Mouse (Mus musculus): ENCODE data around the gene Klhl23. TPM values are rescaled to one million over a fixed set of nuclear protein-coding genes. Genes with fewer than 3 reads are reported as not detected.

Gene Klhl23
- polyA plus RNA-seq, 1 experiment from 2014 or later: 26.7 TPM

GRCm38 (mm10) chr2:69816575-69816974 lies 5.2 kb upstream of the Klhl23 start:
- 92% methylated on average over 5 of the region's 5 CpGs for WGBS
- Histone ChIP-seq H3K27me3 (ENCODE audit: low read depth, poor library complexity, severe bottlenecking) (no peaks in the 10 kb centered on the region), H3K9me3 (replicated peaks) (no peaks in the 10 kb centered on the region), H3K4me1 (peaks cover 1% of the 10 kb centered on the region), H3K4me3 (no peak overlapping the region), H3K36me3 (no peaks in the 10 kb centered on the region), H3K27ac (replicated peaks) (no peak overlapping the region)
- no peak for DNase-seq (ENCODE audit: low spot score)

- WGBS: 82% methylated on average over 9 of the region's 9 CpGs
- Histone ChIP-seq H3K36me3 (no peaks in the 10 kb centered on the region), H3K27me3 (ENCODE audit: low read depth, poor library complexity, severe bottlenecking) (no peaks in the 10 kb centered on the region), H3K4me3 (no peak overlapping the region), H3K4me1 (peaks cover 21% of the 10 kb centered on the region), H3K9me3 (replicated peaks) (no peaks in the 10 kb centered on the region), H3K27ac (replicated peaks) (no peak overlapping the region)
- DNase-seq (ENCODE audit: low spot score): no peak
These were observed 3.2 kb upstream of the Klhl23 start for GRCm38 (mm10) chr2:69818350-69819085.

- Histone ChIP-seq H3K36me3 (peaks cover 8% of the 10 kb centered on the region; the same call in 1 of the 2 replicates), H3K27ac (replicated peaks) (no peak overlapping the region), H3K4me1 (peaks cover 36% of the 10 kb centered on the region), H3K9me3 (replicated peaks) (no peaks in the 10 kb centered on the region), H3K27me3 (ENCODE audit: low read depth, poor library complexity, severe bottlenecking) (no peaks in the 10 kb centered on the region), H3K4me3 (no peak overlapping the region)
- DNase-seq (ENCODE audit: low spot score): no peak
- 78% methylated on average over 1 of the region's 1 CpGs for WGBS
These were observed 1.5 kb upstream of the Klhl23 start for GRCm38 (mm10) chr2:69820201-69820600.

GRCm38 (mm10) chr2:69822361-69823128 lies 801 bp downstream of the Klhl23 start:
- under 1% methylated on average over 62 of the region's 80 CpGs for WGBS
- peak; percentile 78 for DNase-seq (ENCODE audit: low spot score)
- no peaks in the 10 kb centered on the region for H3K9me3 ChIP-seq (replicated peaks)
- peak overlapping the region; percentile 86 for H3K4me3 ChIP-seq
- peaks cover 57% of the 10 kb centered on the region for H3K4me1 ChIP-seq
- no peaks in the 10 kb centered on the region for H3K27me3 ChIP-seq (ENCODE audit: low read depth, poor library complexity, severe bottlenecking)
- H3K27ac ChIP-seq (replicated peaks): peak overlapping the region; percentile 98
- H3K36me3 ChIP-seq: peaks cover 16% of the 10 kb centered on the region; the same call in 1 of the 2 replicates

- 2% methylated on average over 45 of the region's 45 CpGs for WGBS
These were observed 1.5 kb downstream of the Klhl23 start for GRCm38 (mm10) chr2:69823129-69823677.

GRCm38 (mm10) chr2:69825898-69826297 lies 4.2 kb downstream of the Klhl23 start:
- Histone ChIP-seq H3K27ac (replicated peaks) (peak overlapping the region; percentile 76), H3K27me3 (ENCODE audit: low read depth, poor library complexity, severe bottlenecking) (no peaks in the 10 kb centered on the region), H3K4me3 (0 out of 2 replicates have a peak overlapping the region, but pooled peaks have one; percentile 30), H3K9me3 (replicated peaks) (no peaks in the 10 kb centered on the region), H3K4me1 (peaks cover 68% of the 10 kb centered on the region), H3K36me3 (peaks cover 39% of the 10 kb centered on the region)
- no peak for DNase-seq (ENCODE audit: low spot score)
- WGBS: 81% methylated on average over 10 of the region's 10 CpGs

More at GRCm38 (mm10) chr2:69823129-69823677, 1.5 kb downstream of the Klhl23 start:
- peaks cover 16% of the 10 kb centered on the region; the same call in 1 of the 2 replicates for H3K36me3 ChIP-seq
- peak; percentile 75 for DNase-seq (ENCODE audit: low spot score)
- peaks cover 63% of the 10 kb centered on the region for H3K4me1 ChIP-seq
- H3K9me3 ChIP-seq (replicated peaks): no peaks in the 10 kb centered on the region
- peak overlapping the region; percentile 86 for H3K4me3 ChIP-seq
- peak overlapping the region; percentile 98 for H3K27ac ChIP-seq (replicated peaks)
- H3K27me3 ChIP-seq (ENCODE audit: low read depth, poor library complexity, severe bottlenecking): no peaks in the 10 kb centered on the region

- Histone ChIP-seq H3K36me3 (peaks cover 43% of the 10 kb centered on the region), H3K27me3 (ENCODE audit: low read depth, poor library complexity, severe bottlenecking) (no peaks in the 10 kb centered on the region), H3K27ac (replicated peaks) (peak overlapping the region; percentile 76), H3K4me1 (peaks cover 68% of the 10 kb centered on the region), H3K4me3 (peak overlapping the region; percentile 30), H3K9me3 (replicated peaks) (no peaks in the 10 kb centered on the region)
- WGBS: 50% methylated on average over 2 of the region's 2 CpGs
- no peak for DNase-seq (ENCODE audit: low spot score)
These were observed 4.6 kb downstream of the Klhl23 start for GRCm38 (mm10) chr2:69826380-69826779.

- Histone ChIP-seq H3K9me3 (replicated peaks) (no peaks in the 10 kb centered on the region), H3K36me3 (peaks cover 59% of the 10 kb centered on the region), H3K4me1 (peaks cover 53% of the 10 kb centered on the region), H3K27me3 (ENCODE audit: low read depth, poor library complexity, severe bottlenecking) (no peaks in the 10 kb centered on the region), H3K27ac (replicated peaks) (peak overlapping the region; percentile 74), H3K4me3 (no peak overlapping the region)
- 45% methylated on average over 7 of the region's 7 CpGs for WGBS
- no peak for DNase-seq (ENCODE audit: low spot score)
These were observed 6.3 kb downstream of the Klhl23 start for GRCm38 (mm10) chr2:69828031-69828430.

- WGBS: 96% methylated on average over 2 of the region's 2 CpGs
- peaks cover 73% of the 10 kb centered on the region for H3K36me3 ChIP-seq
- no peak for DNase-seq (ENCODE audit: low spot score)
- H3K4me1 ChIP-seq: peaks cover 38% of the 10 kb centered on the region
- no peak overlapping the region for H3K4me3 ChIP-seq
- H3K9me3 ChIP-seq (replicated peaks): no peaks in the 10 kb centered on the region
- H3K27me3 ChIP-seq (ENCODE audit: low read depth, poor library complexity, severe bottlenecking): no peaks in the 10 kb centered on the region
- no peak overlapping the region for H3K27ac ChIP-seq (replicated peaks)
These were observed 7.9 kb downstream of the Klhl23 start for GRCm38 (mm10) chr2:69829680-69830079.

GRCm38 (mm10) chr2:69830116-69830515 lies 8.4 kb downstream of the Klhl23 start:
- peaks cover 73% of the 10 kb centered on the region for H3K36me3 ChIP-seq

GRCm38 (mm10) chr2:69837244-69837967 lies 15.7 kb downstream of the Klhl23 start:
- no peaks in the 10 kb centered on the region for H3K27me3 ChIP-seq (ENCODE audit: low read depth, poor library complexity, severe bottlenecking)
- peaks cover 6% of the 10 kb centered on the region for H3K4me1 ChIP-seq
- H3K36me3 ChIP-seq: peaks cover 43% of the 10 kb centered on the region
- 75% methylated on average over 7 of the region's 7 CpGs for WGBS
- no peak overlapping the region for H3K27ac ChIP-seq (replicated peaks)
- H3K9me3 ChIP-seq (replicated peaks): no peaks in the 10 kb centered on the region
- no peak overlapping the region for H3K4me3 ChIP-seq
- no peak for DNase-seq (ENCODE audit: low spot score)

More at GRCm38 (mm10) chr2:69830116-69830515, 8.4 kb downstream of the Klhl23 start:
- no peak overlapping the region for H3K4me3 ChIP-seq
- no peak for DNase-seq (ENCODE audit: low spot score)
- no peak overlapping the region for H3K27ac ChIP-seq (replicated peaks)
- WGBS: 94% methylated on average over 8 of the region's 8 CpGs
- H3K9me3 ChIP-seq (replicated peaks): no peaks in the 10 kb centered on the region
- peaks cover 33% of the 10 kb centered on the region for H3K4me1 ChIP-seq
- H3K27me3 ChIP-seq (ENCODE audit: low read depth, poor library complexity, severe bottlenecking): no peaks in the 10 kb centered on the region

GRCm38 (mm10) chr2:69837996-69838395 lies 16.3 kb downstream of the Klhl23 start:
- no peak overlapping the region for H3K4me3 ChIP-seq
- DNase-seq (ENCODE audit: low spot score): no peak
- H3K27me3 ChIP-seq (ENCODE audit: low read depth, poor library complexity, severe bottlenecking): no peaks in the 10 kb centered on the region
- H3K9me3 ChIP-seq (replicated peaks): no peaks in the 10 kb centered on the region
- 38% methylated on average over 3 of the region's 3 CpGs for WGBS
- H3K27ac ChIP-seq (replicated peaks): no peak overlapping the region
- peaks cover 37% of the 10 kb centered on the region for H3K36me3 ChIP-seq
- H3K4me1 ChIP-seq: peaks cover 6% of the 10 kb centered on the region
